Mouse (Mus musculus) embryonic facial prominence, embryonic 11.5 days (tissue): ENCODE results near the gene Alox12. TPM values are rescaled to one million over a fixed set of nuclear protein-coding genes. Genes with fewer than 3 reads are reported as not detected.

Experiments used
- ATAC-seq: fragments of 200-750 bp; cut with Nextera tagmentation; replicated peaks from 2 replicates; pipeline ENCODE4 v1.8.0; 2017; ENCODE audit warnings: low read depth; ENCODE audit not compliant: insufficient number of reproducible peaks, low FRiP score, low TSS enrichment
- DNase-seq: peaks from one replicate; pipeline ENCODE4 v3.0.0-alpha.2; 2015; ENCODE audit warnings: low spot score
- H3K27ac ChIP-seq: fragments of 300-500 bp; sonication (generic); replicated peaks from 2 replicates; pipeline ENCODE4 v1.5.1; 2014; ENCODE audit warnings: mild to moderate bottlenecking, low read depth, low read length, control low read depth
- H3K27me3 ChIP-seq: fragments of 300-500 bp; sonication (generic); 2 replicates; pipeline ENCODE4 v1.6.1; 2014; ENCODE audit warnings: mild to moderate bottlenecking, low read length, moderate library complexity, mixed read lengths; ENCODE audit not compliant: control insufficient read depth, insufficient read depth
- H3K36me3 ChIP-seq: fragments of 300-500 bp; sonication (generic); replicated peaks from 2 replicates; pipeline ENCODE4 v1.6.1; 2014; ENCODE audit warnings: low read depth, mild to moderate bottlenecking, low read length, moderate library complexity, mixed read lengths; ENCODE audit not compliant: control insufficient read depth, insufficient read depth
- H3K4me1 ChIP-seq: fragments of 300-500 bp; sonication (generic); 2 replicates; pipeline ENCODE4 v1.6.1; 2014; ENCODE audit warnings: low read length, mixed read lengths; ENCODE audit not compliant: control insufficient read depth, insufficient read depth
- H3K4me2 ChIP-seq: fragments of 300-500 bp; sonication (generic); 2 replicates; pipeline ENCODE4 v1.6.1; 2014; ENCODE audit warnings: low read depth, mild to moderate bottlenecking, control low read depth, low read length, moderate library complexity
- H3K4me3 ChIP-seq: fragments of 300-500 bp; sonication (generic); 2 replicates; pipeline ENCODE4 v1.5.1; 2014; ENCODE audit warnings: low read depth, low read length, control low read depth
- H3K9ac ChIP-seq: fragments of 300-500 bp; sonication (generic); replicated peaks from 2 replicates; pipeline ENCODE4 v1.6.1; 2014; ENCODE audit warnings: mild to moderate bottlenecking, control low read depth, low read length
- H3K9me3 ChIP-seq: fragments of 300-500 bp; sonication (generic); replicated peaks from 2 replicates; pipeline ENCODE4 v1.6.1; 2016; ENCODE audit warnings: mild to moderate bottlenecking, low read length, inconsistent platforms, mixed read lengths; ENCODE audit not compliant: control insufficient read depth
- WGBS: fragments of 180-500 bp; shearing (Covaris S2); extraction: QIAGEN DNeasy Blood & Tissue Kit; methylation state at CpG from one replicate; pipeline ENCODE4 v1.1.7; 2014; 5-methylcytosine and 5-hydroxymethylcytosine counted together
- polyA plus RNA-seq: library from polyadenylated mRNA; unstranded; fragments of >200 nt; fragmentation: Nextera tagmentation; extraction: Ambion mirVana; gene quantifications from 2 replicates; pipeline ENCODE4 v1.2.1, GENCODE M21; 2014

The Alox12 gene
- polyA plus RNA-seq, 1 experiment from 2014 or later: 4.1 TPM

- no peaks in the 10 kb centered on the region for H3K27me3 ChIP-seq
- no peak overlapping the region for H3K4me2 ChIP-seq
- H3K9me3 ChIP-seq: no peaks in the 10 kb centered on the region
- no peak overlapping the region for H3K9ac ChIP-seq
- ATAC-seq (no peak), DNase-seq (no peak)
- no peaks in the 10 kb centered on the region for H3K36me3 ChIP-seq
- H3K27ac ChIP-seq: no peak overlapping the region
- H3K4me1 ChIP-seq: no peaks in the 10 kb centered on the region
- H3K4me3 ChIP-seq: no peak overlapping the region
- WGBS: 83% methylated on average over 5 of the region's 5 CpGs
Observed at GRCm38 (mm10) chr11:70285686-70286085, 30.5 kb upstream of the Alox12 start.

GRCm38 (mm10) chr11:70284757-70285156 lies 29.6 kb upstream of the Alox12 start:
- Histone ChIP-seq H3K4me3 (no peak overlapping the region), H3K4me1 (no peaks in the 10 kb centered on the region), H3K27me3 (no peaks in the 10 kb centered on the region), H3K27ac (no peak overlapping the region), H3K9me3 (no peaks in the 10 kb centered on the region), H3K9ac (no peak overlapping the region), H3K36me3 (no peaks in the 10 kb centered on the region), H3K4me2 (no peak overlapping the region)
- DNase-seq: no peak
- no peak for ATAC-seq
- 73% methylated on average over 3 of the region's 3 CpGs for WGBS

- whole genome bisulfite sequencing: 84% methylated on average over 4 of the region's 4 CpGs
- H3K27ac ChIP-seq: no peak overlapping the region
- no peak overlapping the region for H3K4me3 ChIP-seq
- no peaks in the 10 kb centered on the region for H3K36me3 ChIP-seq
- no peak overlapping the region for H3K9ac ChIP-seq
- no peaks in the 10 kb centered on the region for H3K27me3 ChIP-seq
- DNase-seq (no peak), ATAC-seq (no peak)
- H3K4me2 ChIP-seq: no peak overlapping the region
- H3K9me3 ChIP-seq: no peaks in the 10 kb centered on the region
- H3K4me1 ChIP-seq: no peaks in the 10 kb centered on the region
Observed at GRCm38 (mm10) chr11:70283666-70284065, 28.5 kb upstream of the Alox12 start.

GRCm38 (mm10) chr11:70280441-70280840 lies 25.3 kb upstream of the Alox12 start:
- H3K27ac ChIP-seq: no peak overlapping the region
- 71% methylated on average over 3 of the region's 3 CpGs for WGBS
- no peaks in the 10 kb centered on the region for H3K9me3 ChIP-seq
- no peak overlapping the region for H3K4me2 ChIP-seq
- no peak overlapping the region for H3K4me3 ChIP-seq
- no peaks in the 10 kb centered on the region for H3K27me3 ChIP-seq
- H3K36me3 ChIP-seq: no peaks in the 10 kb centered on the region
- H3K9ac ChIP-seq: no peak overlapping the region
- DNase-seq (no peak), ATAC-seq (no peak)
- H3K4me1 ChIP-seq: no peaks in the 10 kb centered on the region

GRCm38 (mm10) chr11:70278961-70279360 lies 23.8 kb upstream of the Alox12 start:
- Histone ChIP-seq H3K4me3 (no peak overlapping the region), H3K27me3 (no peaks in the 10 kb centered on the region), H3K4me2 (no peak overlapping the region), H3K36me3 (no peaks in the 10 kb centered on the region), H3K4me1 (no peaks in the 10 kb centered on the region), H3K9ac (no peak overlapping the region), H3K27ac (no peak overlapping the region), H3K9me3 (no peaks in the 10 kb centered on the region)
- 89% methylated on average over 3 of the region's 3 CpGs for WGBS
- no peak for ATAC-seq
- DNase-seq: no peak

- H3K27me3 ChIP-seq: no peaks in the 10 kb centered on the region
- no peak for DNase-seq
- H3K4me2 ChIP-seq: no peak overlapping the region
- H3K4me1 ChIP-seq: no peaks in the 10 kb centered on the region
- no peaks in the 10 kb centered on the region for H3K36me3 ChIP-seq
- WGBS: 81% methylated on average over 7 of the region's 7 CpGs
- no peak for ATAC-seq
- H3K9me3 ChIP-seq: no peaks in the 10 kb centered on the region
- H3K4me3 ChIP-seq: no peak overlapping the region
- H3K9ac ChIP-seq: no peak overlapping the region
- no peak overlapping the region for H3K27ac ChIP-seq
Observed at GRCm38 (mm10) chr11:70271641-70272040, 16.5 kb upstream of the Alox12 start.

- Histone ChIP-seq H3K4me2 (no peak overlapping the region), H3K9me3 (no peaks in the 10 kb centered on the region), H3K4me3 (no peak overlapping the region), H3K9ac (no peak overlapping the region), H3K4me1 (no peaks in the 10 kb centered on the region), H3K36me3 (no peaks in the 10 kb centered on the region), H3K27ac (no peak overlapping the region), H3K27me3 (no peaks in the 10 kb centered on the region)
- 68% methylated on average over 1 of the region's 1 CpGs for WGBS
- ATAC-seq (no peak), DNase-seq (no peak)
Observed at GRCm38 (mm10) chr11:70266405-70266804, 11.3 kb upstream of the Alox12 start.

GRCm38 (mm10) chr11:70265819-70266218 lies 10.7 kb upstream of the Alox12 start:
- WGBS: 74% methylated on average over 4 of the region's 4 CpGs
- no peak overlapping the region for H3K4me3 ChIP-seq
- no peak overlapping the region for H3K27ac ChIP-seq
- no peaks in the 10 kb centered on the region for H3K27me3 ChIP-seq
- no peaks in the 10 kb centered on the region for H3K36me3 ChIP-seq
- DNase-seq: no peak
- no peak overlapping the region for H3K4me2 ChIP-seq
- ATAC-seq: no peak
- H3K9ac ChIP-seq: no peak overlapping the region
- no peaks in the 10 kb centered on the region for H3K4me1 ChIP-seq
- H3K9me3 ChIP-seq: no peaks in the 10 kb centered on the region
